Mouse (Mus musculus) heart, embryonic 15.5 days (tissue): Measurements from ENCODE around the gene Zdhhc20. TPM values are rescaled to one million over a fixed set of nuclear protein-coding genes. Genes with fewer than 3 reads are reported as not detected.
A peak's percentile ranks its signal among the peaks of the same experiment; 100 is the strongest.
"Not testable (repeated sequence)": the region's sequence is repeated elsewhere in the genome, so short reads cannot be mapped to it uniquely, and the experiment has no call there.

ENCODE experiments used
- ATAC-seq: fragments of 200-750 bp; cut with Nextera tagmentation; replicated peaks from 2 replicates; pipeline ENCODE4 v1.8.0; 2017; ENCODE audit warnings: low read depth, moderate TSS enrichment; ENCODE audit not compliant: insufficient number of reproducible peaks, insufficient read depth, low FRiP score
- H3K27ac ChIP-seq: fragments of 300-500 bp; sonication (generic); 2 replicates; pipeline ENCODE4 v1.5.1; 2015; ENCODE audit warnings: mild to moderate bottlenecking, inconsistent platforms
- H3K27me3 ChIP-seq: fragments of 300-500 bp; sonication (generic); 2 replicates; pipeline ENCODE4 v1.6.1; 2015; ENCODE audit warnings: inconsistent platforms
- H3K36me3 ChIP-seq: fragments of 300-500 bp; sonication (generic); 2 replicates; pipeline ENCODE4 v1.6.1; 2015; ENCODE audit warnings: mild to moderate bottlenecking, inconsistent platforms
- H3K4me1 ChIP-seq: fragments of 300-500 bp; sonication (generic); replicated peaks from 2 replicates; pipeline ENCODE4 v1.6.1; 2015; ENCODE audit warnings: inconsistent platforms
- H3K4me2 ChIP-seq: fragments of 300-500 bp; sonication (generic); 2 replicates; pipeline ENCODE4 v1.6.1; 2015; ENCODE audit warnings: inconsistent platforms, mild to moderate bottlenecking, moderate library complexity
- H3K4me3 ChIP-seq: fragments of 300-500 bp; sonication (generic); 2 replicates; pipeline ENCODE4 v1.5.1; 2015; ENCODE audit warnings: mild to moderate bottlenecking, inconsistent platforms
- H3K9ac ChIP-seq: fragments of 300-500 bp; sonication (generic); 2 replicates; pipeline ENCODE4 v1.6.1; 2015; ENCODE audit warnings: mild to moderate bottlenecking, inconsistent platforms
- H3K9me3 ChIP-seq: fragments of 300-500 bp; sonication (generic); replicated peaks from 2 replicates; pipeline ENCODE4 v1.6.1; 2016; ENCODE audit warnings: inconsistent platforms
- WGBS: fragments of 180-500 bp; shearing (Covaris S2); methylation state at CpG from one replicate; pipeline ENCODE4 v1.1.7; 2015; ENCODE audit warnings: mixed read lengths; 5-methylcytosine and 5-hydroxymethylcytosine counted together
- polyA plus RNA-seq: library from polyadenylated mRNA; unstranded; fragments of >200 nt; fragmentation: Nextera tagmentation; extraction: Ambion mirVana; gene quantifications from 2 replicates; pipeline ENCODE4 v1.2.1, GENCODE M21; 2015

Zdhhc20 gene
- polyA plus RNA-seq, 1 experiment from 2014 or later: 40.3 TPM

GRCm38 (mm10) chr14:57858601-57859000 lies 31.5 kb downstream of the Zdhhc20 start:
- no peak overlapping the region for H3K27ac ChIP-seq
- WGBS: 88% methylated on average over 2 of the region's 2 CpGs
- no peaks in the 10 kb centered on the region for H3K4me1 ChIP-seq
- no peaks in the 10 kb centered on the region for H3K9me3 ChIP-seq
- no peak overlapping the region for H3K4me2 ChIP-seq
- no peak overlapping the region for H3K9ac ChIP-seq
- H3K27me3 ChIP-seq: no peaks in the 10 kb centered on the region
- peaks cover 18% of the 10 kb centered on the region for H3K36me3 ChIP-seq
- ATAC-seq: no peak
- H3K4me3 ChIP-seq: no peak overlapping the region

- not testable (repeated sequence) for H3K27me3 ChIP-seq, H3K4me2 ChIP-seq, H3K4me3 ChIP-seq, H3K4me1 ChIP-seq, ATAC-seq, H3K9ac ChIP-seq, H3K9me3 ChIP-seq, H3K27ac ChIP-seq
- H3K36me3 ChIP-seq: peaks cover 18% of the 10 kb centered on the region
These were observed 34.0 kb downstream of the Zdhhc20 start for GRCm38 (mm10) chr14:57856037-57856436.

DNA sequence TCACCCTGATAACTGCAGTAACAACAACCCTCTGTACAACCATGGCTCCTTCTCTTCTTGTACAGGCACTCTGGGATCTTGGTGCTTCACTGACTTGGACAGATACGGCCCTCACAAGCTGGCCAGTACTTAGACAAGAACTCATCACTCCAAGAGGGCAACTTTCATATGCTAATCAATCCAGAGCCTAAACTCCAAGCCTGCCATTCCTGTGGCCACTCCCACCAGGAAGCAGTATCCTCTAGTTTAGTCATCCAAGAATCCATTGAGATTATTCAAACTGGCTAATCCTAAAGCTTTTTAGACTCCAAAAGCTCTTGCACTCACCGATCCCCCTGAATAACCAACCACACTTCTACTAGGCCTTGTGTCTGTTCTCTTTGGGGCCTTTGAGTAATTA lies 37.1 kb downstream of the Zdhhc20 start:
- no peak for ATAC-seq
- peaks cover 18% of the 10 kb centered on the region for H3K36me3 ChIP-seq

GRCm38 (mm10) chr14:57850330-57850729 lies 39.7 kb downstream of the Zdhhc20 start:
- no peaks in the 10 kb centered on the region for H3K9me3 ChIP-seq
- no peak overlapping the region for H3K4me2 ChIP-seq
- no peak overlapping the region for H3K27ac ChIP-seq
- H3K36me3 ChIP-seq: peaks cover 24% of the 10 kb centered on the region
- H3K9ac ChIP-seq: no peak overlapping the region
- no peak for ATAC-seq
- no peaks in the 10 kb centered on the region for H3K4me1 ChIP-seq
- WGBS: 85% methylated on average over 3 of the region's 3 CpGs
- H3K4me3 ChIP-seq: no peak overlapping the region
- H3K27me3 ChIP-seq: no peaks in the 10 kb centered on the region

More for the DNA sequence above, 37.1 kb downstream of the Zdhhc20 start:
- Histone ChIP-seq H3K27me3 (no peaks in the 10 kb centered on the region), H3K4me3 (no peak overlapping the region), H3K4me2 (no peak overlapping the region), H3K9ac (no peak overlapping the region), H3K9me3 (no peaks in the 10 kb centered on the region), H3K27ac (no peak overlapping the region), H3K4me1 (no peaks in the 10 kb centered on the region)
- 80% methylated on average over 2 of the region's 2 CpGs for whole genome bisulfite sequencing

GRCm38 (mm10) chr14:57848646-57849045 lies 41.4 kb downstream of the Zdhhc20 start:
- WGBS: 87% methylated on average over 2 of the region's 2 CpGs
- H3K27ac ChIP-seq: no peak overlapping the region

GRCm38 (mm10) chr14:57848061-57848460 lies 42.0 kb downstream of the Zdhhc20 start:
- WGBS: 89% methylated on average over 5 of the region's 5 CpGs
- H3K9me3 ChIP-seq, ATAC-seq, H3K27me3 ChIP-seq, H3K27ac ChIP-seq, H3K4me3 ChIP-seq, H3K4me1 ChIP-seq, H3K4me2 ChIP-seq, H3K9ac ChIP-seq: not testable (repeated sequence)
- H3K36me3 ChIP-seq: peaks cover 30% of the 10 kb centered on the region

More at GRCm38 (mm10) chr14:57848646-57849045, 41.4 kb downstream of the Zdhhc20 start:
- Histone ChIP-seq H3K4me1 (no peaks in the 10 kb centered on the region), H3K36me3 (peaks cover 30% of the 10 kb centered on the region), H3K4me3 (no peak overlapping the region), H3K4me2 (no peak overlapping the region), H3K9me3 (no peaks in the 10 kb centered on the region), H3K9ac (no peak overlapping the region), H3K27me3 (no peaks in the 10 kb centered on the region)
- ATAC-seq: no peak

DNA sequence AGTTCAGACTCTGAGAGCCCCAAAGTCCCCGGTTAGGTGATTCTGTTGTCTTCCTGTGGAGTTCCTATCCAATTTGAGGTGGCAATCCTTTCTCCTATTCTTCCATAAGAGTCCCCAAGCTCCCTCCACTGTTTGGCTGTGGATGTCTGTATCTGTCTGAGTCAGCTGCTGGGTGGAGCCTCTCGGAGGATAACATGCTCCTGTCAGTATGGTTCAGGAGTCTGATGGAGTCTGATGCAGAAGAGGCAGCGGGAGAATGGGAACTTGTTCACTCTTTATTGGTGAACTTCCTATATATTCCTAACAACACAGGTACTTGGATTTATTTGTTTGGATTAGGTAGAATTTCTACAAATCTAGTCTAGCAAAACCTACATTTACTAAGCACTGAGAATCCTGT lies 45.5 kb downstream of the Zdhhc20 start:
- ATAC-seq: no peak
- H3K9me3 ChIP-seq: no peaks in the 10 kb centered on the region
- no peak overlapping the region for H3K4me3 ChIP-seq
- peaks cover 50% of the 10 kb centered on the region for H3K36me3 ChIP-seq
- no peaks in the 10 kb centered on the region for H3K27me3 ChIP-seq
- WGBS: 84% methylated on average over 3 of the region's 3 CpGs
- H3K9ac ChIP-seq: no peak overlapping the region
- H3K4me1 ChIP-seq: no peaks in the 10 kb centered on the region
- H3K4me2 ChIP-seq: no peak overlapping the region
- no peak overlapping the region for H3K27ac ChIP-seq

- WGBS: 76% methylated on average over 10 of the region's 10 CpGs
- no peak for ATAC-seq
- no peak overlapping the region for H3K9ac ChIP-seq
- no peak overlapping the region for H3K4me3 ChIP-seq
- no peak overlapping the region for H3K27ac ChIP-seq
- H3K4me2 ChIP-seq: no peak overlapping the region
- H3K4me1 ChIP-seq: no peaks in the 10 kb centered on the region
- H3K9me3 ChIP-seq: no peaks in the 10 kb centered on the region
- peaks cover 39% of the 10 kb centered on the region for H3K36me3 ChIP-seq
- H3K27me3 ChIP-seq: no peaks in the 10 kb centered on the region
These were observed 54.9 kb downstream of the Zdhhc20 start for GRCm38 (mm10) chr14:57835157-57835556.

GRCm38 (mm10) chr14:57833526-57833925 lies 56.5 kb downstream of the Zdhhc20 start:
- no peak for ATAC-seq
- no peak overlapping the region for H3K27ac ChIP-seq
- no peaks in the 10 kb centered on the region for H3K27me3 ChIP-seq
- no peak overlapping the region for H3K4me2 ChIP-seq
- no peak overlapping the region for H3K4me3 ChIP-seq
- 92% methylated on average over 2 of the region's 2 CpGs for WGBS
- no peaks in the 10 kb centered on the region for H3K9me3 ChIP-seq
- no peak overlapping the region for H3K9ac ChIP-seq
- peaks cover 32% of the 10 kb centered on the region for H3K36me3 ChIP-seq
- H3K4me1 ChIP-seq: no peaks in the 10 kb centered on the region

- H3K9ac ChIP-seq: peak overlapping the region; percentile 84; the same call in 1 of the 2 replicates
- H3K4me3 ChIP-seq: peak overlapping the region; percentile 71
- H3K4me2 ChIP-seq: peak overlapping the region; percentile 73
- ATAC-seq: no peak
- no peaks in the 10 kb centered on the region for H3K27me3 ChIP-seq
- H3K27ac ChIP-seq: peak overlapping the region; percentile 93; the same call in 1 of the 2 replicates
- peaks cover 8% of the 10 kb centered on the region for H3K36me3 ChIP-seq
- H3K4me1 ChIP-seq: peaks cover 18% of the 10 kb centered on the region
- no peaks in the 10 kb centered on the region for H3K9me3 ChIP-seq
- WGBS: 69% methylated on average over 1 of the region's 1 CpGs
These were observed 62.8 kb downstream of the Zdhhc20 start for GRCm38 (mm10) chr14:57827284-57827683.

DNA sequence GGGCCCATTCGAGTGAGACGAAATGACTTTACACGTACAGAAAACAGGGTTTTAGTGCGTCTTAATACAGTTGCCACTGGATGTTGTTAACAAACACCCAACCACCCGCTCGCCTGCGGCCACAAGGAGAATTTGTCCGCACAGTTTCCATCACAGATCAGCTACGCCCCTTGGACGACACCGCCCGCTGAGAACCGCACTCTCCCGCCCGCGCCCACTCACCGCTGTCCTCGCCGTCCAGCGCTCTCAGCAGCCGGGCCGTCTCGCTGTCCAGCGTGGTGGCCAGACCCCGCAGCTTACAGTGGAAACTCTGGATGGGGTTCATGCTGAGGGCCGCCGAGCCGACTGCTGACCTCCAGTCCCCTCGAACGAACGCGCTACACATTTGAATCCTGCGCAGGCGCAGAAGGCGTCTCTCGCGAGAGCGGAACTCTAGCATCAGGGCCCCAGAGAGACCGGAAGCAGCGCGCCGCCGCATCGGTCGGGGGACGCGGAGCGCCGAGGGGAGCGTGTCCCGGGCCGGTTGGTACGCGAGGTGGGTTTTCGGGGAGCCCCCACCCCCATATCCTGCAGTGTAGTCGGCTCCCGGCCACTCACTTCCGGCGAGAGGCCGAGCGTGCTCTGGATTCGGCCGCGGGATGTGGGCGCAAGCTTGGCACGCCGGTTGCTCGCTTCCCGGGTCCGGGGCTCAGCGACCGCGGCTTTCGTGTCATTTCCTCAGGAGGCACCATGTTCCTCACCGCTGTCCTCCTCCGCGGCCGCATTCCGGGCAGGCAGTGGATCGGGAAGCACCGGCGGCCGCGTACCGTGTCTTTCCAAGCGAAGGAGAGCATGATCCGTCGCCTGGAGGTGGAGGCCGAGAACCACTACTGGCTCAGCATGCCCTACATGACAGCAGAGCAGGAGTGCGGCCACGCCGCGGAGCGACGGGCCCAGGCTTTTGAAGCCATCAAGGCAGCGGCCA lies 64.0 kb downstream of the Zdhhc20 start, which contains the start of the genes Ska3 and Mrpl57:
Gene Ska3, minus strand, starts transcription at position 398 of the 964 bp plus-strand sequence.
Gene Mrpl57, plus strand, starts transcription at position 447 of the 964 bp plus-strand sequence.
- Histone ChIP-seq H3K9ac (peak within 1 kb of the TSS; percentile 84), H3K27me3 (no peaks in the 10 kb centered on the region), H3K4me3 (peak within 1 kb of the TSS; percentile 71), H3K4me1 (peaks cover 18% of the 10 kb centered on the region), H3K4me2 (peak within 1 kb of the TSS; percentile 73), H3K27ac (peak within 1 kb of the TSS; percentile 93), H3K9me3 (no peaks in the 10 kb centered on the region), H3K36me3 (peaks cover 20% of the 10 kb centered on the region)
- WGBS: under 1% methylated on average over 96 of the region's 96 CpGs
- peak; percentile 91 for ATAC-seq
